Mouse (Mus musculus) gastrocnemius, postnatal 25 days (tissue): ENCODE measurements around the gene Morn3. TPM values are rescaled to one million over a fixed set of nuclear protein-coding genes. Genes with fewer than 3 reads are reported as not detected.
A peak's percentile ranks its signal among the peaks of the same experiment; 100 is the strongest.

Source experiments
- DNase-seq: peaks from one replicate; pipeline ENCODE4 v3.0.0; 2022
- total RNA-seq, 2 experiments: library from RNA; stranded (reverse); gene quantifications; 1 replicate in 1 of 2; 2 replicates in 1 of 2; pipeline ENCODE4 v1.2.3; 2021

The Morn3 gene
- total RNA-seq, 2 experiments from 2014 or later = not detected

DNA sequence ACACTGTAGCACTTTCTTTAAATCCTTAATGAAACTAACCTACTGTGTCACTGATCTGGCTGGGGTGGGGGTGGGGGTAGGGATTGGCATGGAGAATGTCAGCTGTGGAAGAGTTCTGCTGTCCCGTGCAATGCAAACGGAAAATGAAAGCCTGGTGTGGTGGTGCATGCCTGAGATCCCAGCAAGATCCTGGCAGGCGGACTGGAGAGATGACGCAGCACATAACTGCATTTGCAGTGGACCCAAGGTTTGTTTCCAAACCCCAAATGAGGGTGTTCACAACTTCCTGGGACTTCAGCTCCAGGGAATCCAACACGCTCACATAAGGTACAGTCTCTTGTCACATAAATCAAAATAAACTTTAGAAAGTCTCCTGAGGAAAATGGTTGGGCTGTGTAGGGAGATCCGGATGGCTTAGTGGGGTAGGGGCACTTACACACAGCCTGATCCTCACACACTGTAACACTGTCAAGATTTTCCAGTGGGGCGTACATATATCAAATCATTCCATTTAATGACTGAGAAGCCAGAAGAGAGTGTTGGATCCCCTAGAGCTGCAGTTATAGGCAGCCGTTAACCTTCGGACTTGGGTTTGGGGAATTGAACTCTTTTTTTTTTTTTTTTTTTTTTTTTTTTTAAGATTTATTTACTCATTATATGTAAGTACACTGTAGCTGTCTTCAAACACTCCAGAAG lies 14.0 kb upstream of the Morn3 start:
- DNase-seq = peak; percentile 51

DNA sequence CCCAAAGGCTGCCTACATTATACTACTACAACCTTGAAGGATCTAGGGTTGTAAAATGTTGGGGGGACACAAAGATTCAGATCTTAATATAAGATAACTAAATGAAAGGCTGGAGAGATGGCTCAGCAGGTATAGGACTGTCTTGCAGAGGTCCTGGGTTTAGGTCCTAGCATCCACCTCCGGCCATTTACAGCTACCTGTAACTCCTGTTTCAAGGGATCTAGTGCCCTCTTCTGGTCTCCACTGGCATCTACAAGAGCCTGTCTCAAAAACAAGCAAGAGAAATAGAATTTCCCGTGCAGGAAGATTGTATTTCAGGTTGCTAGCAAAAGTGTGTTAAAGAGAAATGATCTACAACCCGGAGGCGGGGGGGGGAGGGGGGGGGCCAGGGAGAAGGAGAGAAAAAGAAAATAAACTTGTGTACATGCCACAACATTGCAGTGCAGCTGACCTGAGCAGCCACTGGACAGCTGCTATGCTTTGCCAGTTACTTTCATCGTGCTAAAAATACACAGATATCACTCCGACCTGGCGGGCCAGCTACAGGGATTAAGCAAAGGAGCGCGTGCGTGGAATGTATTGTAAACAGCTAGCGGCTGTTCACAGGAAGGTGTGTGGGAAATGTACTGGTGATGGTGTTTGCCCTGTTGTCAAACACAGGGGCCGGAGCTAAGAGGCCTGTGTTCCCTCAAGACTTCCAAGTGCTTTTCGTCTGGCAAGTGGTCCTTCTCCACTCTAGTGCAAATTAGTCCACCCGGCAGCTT lies 13.1 kb upstream of the Morn3 start:
- peak; percentile 61 for DNase-seq

DNA sequence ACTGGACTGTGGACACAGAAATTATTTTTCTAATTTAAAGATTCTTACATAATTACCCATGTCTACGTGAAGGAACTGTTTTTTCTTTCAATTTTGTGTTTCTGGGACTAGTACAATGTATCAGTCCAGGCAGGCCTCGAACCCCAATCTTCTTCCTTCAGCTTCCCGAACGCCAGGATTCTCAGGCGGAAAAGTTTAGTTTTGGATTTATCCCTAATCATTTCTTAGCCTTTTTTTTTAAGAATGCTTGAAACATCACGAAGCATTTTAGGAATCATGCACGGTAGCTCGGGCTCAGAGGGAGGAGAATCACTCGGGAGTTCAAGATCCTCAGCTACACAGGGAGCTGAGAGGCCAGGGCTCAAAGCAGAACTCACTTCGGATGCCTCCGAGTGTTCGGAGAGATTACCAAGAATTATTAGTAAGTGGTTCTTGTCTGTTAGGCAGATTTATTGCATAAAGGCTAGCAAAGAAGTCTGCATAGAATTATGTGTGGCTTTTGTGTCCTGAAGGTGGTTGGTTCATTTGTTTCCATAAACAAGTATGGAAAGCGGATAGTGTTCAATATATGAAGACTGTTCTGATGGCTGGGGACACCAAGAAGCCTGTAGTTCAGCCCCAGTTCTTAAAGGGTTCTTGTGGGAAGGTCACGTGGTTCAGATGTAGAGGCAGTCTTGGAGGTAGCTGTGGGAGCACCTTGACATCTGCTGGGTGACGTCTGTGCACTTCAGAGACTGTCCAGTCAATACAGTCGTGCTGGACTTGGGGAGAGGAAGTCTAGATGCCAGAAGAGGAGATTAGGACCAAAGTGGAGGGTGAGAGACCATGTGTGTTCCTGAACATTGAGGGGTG lies 11.7 kb upstream of the Morn3 start:
- no peak for DNase-seq

DNA sequence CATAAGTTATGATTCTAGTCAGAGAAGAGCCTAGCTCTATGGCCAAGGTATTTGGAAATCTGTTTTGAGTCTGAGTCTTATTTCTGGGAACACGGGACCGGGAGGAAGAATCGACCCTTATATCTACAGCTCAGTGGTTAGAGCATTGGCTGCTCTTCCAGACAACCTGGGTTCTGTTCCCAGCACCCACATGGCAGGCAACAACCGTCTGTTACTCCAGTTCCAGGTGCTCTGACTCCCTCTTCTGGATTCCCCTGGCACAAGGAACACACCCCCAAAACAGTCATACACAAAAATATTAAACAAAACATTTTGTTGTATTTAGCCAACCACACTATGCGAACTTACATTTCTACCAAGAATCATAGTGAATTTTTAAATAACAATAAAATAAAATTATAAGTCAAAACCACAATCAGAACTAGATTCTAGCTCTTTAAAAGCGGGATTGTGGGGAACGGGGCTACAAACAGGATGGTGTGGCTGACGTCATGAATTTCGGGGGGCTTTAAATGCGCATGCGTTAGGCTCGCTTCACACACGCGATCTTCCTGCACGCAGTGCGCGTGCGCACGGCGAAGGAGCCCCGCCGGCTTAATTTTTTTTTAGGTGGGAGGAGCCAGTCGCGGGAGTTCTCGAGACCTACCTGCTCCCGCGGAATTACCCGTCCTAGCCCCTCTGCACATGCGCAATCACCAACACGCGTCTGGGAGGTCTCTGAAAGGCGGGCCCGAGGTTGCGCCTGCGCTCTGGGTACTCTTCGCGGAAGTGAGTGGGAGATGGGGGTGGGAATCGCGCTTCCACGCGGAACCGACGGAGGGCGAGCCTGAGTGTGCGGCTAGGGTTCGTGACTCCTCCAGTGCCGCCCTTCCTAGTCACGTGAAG lies 10.8 kb upstream of the Morn3 start:
- peak; percentile 99 for DNase-seq

DNA sequence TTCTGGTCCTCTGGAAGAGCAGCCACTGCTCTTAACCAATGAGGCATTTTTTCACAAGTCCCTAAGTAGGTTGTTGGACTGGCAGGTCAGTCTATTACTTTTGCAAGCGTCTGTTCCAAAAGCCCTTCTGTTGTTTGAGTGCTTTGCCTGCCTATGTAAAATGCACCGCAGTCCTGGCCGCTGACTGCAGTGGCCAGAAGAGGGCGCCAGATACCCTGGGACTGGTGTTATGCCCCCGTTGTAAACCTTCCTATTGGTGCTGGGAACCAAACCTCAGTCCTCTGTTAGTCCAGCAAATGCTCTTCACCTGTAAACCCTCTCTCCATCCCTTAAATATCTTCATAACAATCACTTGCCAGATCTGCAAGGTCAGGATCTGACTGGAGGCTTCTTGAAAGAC lies 4.9 kb upstream of the Morn3 start:
- DNase-seq = no peak

DNA sequence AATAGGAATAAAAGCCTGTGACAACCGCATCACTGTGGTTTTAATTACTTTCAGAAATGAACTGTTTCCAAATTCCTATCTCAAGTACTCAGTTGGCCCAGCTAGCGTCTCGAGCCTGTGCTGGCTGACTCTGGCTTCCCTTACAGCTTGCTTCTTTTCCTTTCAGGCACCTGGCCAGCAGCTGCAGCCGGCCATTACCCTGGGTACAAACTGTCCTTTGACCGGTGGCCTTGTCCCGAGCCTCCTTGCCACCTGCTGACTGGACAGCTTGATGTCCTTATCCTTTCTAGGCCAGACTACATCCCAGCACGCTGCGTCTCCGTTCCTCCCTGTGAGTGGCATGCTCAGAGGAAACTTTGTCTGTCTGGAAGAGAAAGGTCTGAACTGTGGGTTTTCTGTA lies 4.1 kb upstream of the Morn3 start:
- DNase-seq = peak; percentile 84

DNA sequence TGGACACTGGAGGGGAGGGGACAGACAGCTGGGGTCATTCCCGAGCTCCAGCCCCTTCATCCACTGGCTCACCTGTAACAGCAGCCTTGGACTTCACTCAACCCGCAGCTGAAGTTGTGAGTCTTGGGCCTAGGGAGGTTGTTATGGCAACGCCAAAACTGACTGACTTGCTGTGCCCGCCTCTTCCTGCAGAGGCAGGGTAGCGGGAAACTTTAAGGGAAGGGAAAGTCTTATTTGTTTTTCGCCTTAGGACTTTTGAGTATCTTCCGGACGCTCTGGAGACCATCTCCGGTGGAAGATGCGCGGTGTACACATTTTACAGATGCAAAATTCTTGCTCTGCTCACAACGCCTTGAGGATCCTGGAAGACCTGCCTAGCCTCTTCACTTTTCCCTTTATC lies 2.5 kb upstream of the Morn3 start:
- no peak for DNase-seq

DNA sequence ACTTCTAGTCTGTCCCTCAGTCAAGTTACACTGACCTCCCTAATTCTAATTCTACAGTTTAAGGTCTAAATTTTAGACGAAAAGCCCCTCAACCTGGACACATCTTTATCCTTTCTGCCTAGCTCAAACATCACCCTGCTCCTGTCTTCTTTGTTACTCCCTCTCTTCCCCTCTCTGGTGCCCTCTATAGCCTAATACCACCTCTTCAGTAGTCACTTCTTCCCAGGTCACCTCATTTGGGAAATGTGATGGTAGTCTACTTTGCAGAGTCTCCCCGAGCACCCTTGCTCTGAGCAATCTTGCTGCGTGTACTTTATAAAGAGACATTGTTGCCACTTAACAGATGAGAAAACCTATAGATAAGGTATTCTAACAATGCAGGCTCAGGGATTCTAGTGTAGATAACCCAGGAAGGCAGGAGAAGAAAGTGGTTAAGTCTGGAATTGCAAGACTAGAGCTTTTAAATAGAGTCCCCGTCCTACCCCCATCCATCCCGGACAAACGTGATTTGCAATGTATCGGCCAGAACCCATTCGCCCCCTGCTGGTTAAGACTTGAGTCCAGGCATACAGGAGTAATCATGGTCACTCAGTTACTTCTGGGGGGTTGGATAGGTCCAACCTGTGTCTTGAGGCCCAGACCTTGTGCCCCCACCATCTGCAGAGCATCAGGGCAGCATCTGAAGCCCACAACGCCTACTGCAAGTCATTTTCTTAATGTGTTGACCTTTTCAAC lies 1.1 kb downstream of the Morn3 start:
- peak; percentile 51 for DNase-seq

DNA sequence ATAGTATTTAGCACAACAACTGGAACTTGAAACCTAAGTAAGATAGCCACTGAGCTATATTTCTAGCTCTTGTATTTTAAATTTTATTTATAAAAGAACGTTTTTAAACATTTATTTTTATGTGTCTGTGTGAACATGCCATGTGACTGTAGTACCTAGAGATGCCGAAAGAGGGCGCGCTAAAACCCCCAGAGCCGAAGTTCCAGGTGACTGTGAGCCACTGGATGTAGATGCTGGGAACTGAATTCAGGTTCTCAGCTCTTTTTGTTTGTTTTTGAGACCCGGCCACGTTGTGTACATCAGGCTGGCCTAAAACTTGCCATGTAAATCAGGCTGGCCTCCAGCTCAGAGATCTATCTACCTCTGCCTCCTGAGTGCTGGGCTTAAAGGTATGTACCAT lies 3.0 kb downstream of the Morn3 start:
- no peak for DNase-seq

DNA sequence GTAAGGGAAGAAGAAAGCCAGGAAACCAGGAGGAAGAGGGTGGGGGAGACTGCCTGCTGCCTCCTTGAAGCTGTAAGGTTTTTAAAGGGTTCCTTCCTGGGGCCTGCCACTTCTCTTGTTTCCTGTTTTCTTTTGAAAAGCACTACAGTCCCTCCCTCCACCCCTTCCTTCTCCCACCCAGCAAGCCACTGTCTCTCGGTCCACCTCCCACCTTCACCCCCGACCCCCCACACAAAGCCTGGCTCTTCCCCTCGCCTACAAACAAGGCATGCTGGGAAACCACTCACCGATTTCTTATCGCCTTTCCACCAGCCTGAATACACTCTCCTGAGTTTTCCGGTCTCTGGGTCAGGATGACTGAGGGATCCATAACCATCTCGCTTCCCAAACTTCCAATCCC lies 6.0 kb downstream of the Morn3 start:
- no peak for DNase-seq

DNA sequence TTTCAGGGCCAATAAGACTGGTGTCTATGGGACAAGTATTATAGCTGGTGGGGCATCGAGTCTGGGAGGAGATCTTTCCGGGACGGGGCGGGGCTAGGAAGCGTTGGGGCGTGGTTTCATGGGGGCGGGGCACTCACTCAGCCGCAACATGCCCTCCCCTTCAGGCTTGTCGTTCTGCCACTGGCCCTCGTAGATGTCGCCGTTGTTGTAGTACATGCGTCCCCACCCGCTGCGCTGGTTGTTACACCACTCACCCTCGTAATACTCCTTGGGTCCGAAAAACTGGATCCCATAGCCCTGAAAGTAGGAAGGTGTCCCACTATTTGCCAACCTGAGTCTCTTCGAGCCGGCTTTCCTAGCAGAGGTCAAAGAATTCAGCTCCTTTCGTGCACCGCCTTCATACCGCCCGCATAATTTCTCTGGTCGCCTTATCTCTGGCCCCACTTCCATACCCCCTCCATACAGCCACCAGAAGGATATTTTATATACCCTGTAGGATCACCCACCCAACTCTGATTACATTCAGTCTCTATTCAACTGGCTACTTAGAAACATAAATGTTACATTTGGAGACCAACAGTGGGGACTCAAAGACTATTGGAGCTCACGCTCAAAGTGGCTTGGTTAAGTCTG lies 7.6 kb downstream of the Morn3 start:
- DNase-seq = peak; percentile 83

DNA sequence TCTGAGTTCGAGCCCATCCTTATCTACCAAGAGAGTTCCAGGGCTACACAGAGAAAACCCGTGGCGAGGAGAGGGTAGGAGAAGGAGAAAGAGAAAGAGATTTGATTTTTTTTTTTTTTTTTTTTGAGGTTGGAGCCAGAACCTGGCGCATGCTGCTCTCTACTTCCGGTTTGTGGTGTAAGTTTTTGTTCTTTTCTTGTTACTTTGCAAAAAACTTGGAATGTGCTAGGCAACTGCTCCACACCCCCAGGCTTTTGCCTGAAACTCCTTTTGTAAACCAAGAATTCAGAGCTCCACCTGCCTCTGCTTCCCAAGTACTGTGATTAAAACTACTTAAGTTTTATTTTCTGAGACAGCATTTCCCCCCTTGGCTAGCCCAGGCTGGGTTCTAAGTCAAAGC lies 8.7 kb downstream of the Morn3 start:
- no peak for DNase-seq

DNA sequence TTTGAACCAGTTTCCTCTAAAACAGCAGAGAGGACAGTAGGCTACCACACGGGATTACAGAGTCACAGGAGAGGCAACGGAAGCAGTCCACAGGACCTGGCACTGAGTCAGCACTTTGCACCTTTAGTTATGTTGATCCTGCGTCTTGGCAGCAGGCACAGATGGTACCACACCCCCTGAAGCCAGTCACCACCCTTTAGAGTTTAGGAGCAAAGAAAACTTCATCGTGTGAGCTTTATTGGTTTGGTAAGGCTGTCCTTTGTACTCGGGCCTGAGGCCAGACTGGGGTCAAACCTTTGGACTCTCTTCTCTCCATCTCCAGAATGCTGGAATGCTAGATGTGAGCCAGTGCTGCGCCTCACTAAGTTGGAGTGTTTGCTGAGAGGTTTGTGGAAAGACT lies 11.3 kb downstream of the Morn3 start:
- no peak for DNase-seq

DNA sequence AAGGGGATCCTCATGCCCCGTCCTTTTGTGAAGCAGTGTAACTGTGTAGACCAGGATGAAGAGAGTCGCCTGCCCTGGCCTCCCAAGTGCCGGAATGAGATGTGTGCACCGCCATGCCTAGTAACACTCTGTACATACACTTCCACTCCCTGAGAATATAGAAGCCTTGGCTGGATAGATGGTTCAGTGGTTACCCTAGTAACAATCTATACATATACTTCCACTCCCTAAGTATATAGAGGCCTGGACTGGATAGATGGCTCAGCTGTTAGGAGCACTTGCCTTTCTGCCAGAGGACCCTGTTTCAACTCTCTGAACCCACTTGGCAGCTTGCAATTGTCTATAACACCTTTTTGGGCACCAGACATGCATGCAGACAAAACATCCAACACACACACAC lies 11.7 kb downstream of the Morn3 start:
- no peak for DNase-seq

DNA sequence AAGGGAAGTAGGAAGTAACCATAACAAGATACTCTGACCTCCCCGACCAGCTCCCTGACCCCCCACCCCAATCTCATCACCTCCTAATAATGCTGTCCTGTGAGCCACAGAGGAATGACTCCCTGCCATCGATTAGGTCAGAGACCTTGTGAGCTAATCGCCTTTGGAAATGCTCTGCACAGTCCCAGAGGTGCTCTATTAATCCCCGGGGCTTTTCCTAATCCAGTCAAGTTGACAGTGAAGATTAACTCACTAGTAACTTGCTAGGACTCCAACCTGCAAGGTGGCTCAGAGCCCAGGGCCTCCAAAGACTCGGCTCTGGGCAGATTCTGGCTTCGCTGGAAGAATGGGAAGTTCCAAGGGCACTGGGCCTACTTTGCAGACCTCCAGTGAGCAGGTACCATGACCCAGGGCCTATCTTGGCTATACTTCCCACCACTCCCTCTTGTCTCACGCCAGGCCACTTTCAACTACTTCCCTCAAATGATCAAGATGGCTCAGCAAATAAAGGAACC lies 13.1 kb downstream of the Morn3 start:
- DNase-seq = no peak

DNA sequence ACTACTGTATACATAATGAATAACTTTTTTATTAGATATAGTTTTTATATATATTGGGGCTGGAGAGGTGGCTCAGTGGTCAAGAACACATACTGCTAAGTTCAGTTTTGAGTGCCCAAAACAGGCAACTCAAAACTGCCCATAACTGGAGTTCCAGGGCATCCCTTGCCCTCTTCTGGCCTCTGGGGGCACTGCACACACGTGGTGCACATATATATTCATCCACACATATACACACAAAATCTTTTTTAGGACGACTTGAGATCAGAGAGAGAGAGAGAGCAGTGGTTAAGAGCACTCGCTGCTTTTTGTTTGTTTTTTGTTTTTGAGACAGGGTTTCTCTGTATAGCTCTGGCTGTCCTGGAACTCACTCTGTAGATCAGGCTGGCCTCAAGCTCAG lies 15.5 kb downstream of the Morn3 start:
- no peak for DNase-seq

DNA sequence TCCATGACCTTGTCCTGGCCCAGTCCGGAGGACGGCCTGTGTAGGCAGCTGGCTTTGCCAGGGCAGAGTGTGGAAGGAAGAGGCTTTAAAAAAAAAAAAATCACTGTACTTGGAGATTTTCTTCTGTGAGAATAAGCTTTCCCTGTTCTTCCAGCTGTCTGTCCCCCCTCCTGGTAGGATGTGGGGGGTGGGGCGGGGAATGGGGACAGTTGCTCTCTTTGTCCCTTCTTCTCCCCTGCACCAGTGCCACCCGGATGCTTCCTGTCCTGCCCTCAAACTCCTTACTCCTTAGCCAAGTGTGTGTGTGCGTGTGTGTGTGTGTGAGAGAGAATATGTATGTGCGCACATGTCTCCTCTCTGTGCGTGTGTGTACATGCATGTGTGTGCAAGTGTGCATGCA lies 17.1 kb downstream of the Morn3 start:
- no peak for DNase-seq

DNA sequence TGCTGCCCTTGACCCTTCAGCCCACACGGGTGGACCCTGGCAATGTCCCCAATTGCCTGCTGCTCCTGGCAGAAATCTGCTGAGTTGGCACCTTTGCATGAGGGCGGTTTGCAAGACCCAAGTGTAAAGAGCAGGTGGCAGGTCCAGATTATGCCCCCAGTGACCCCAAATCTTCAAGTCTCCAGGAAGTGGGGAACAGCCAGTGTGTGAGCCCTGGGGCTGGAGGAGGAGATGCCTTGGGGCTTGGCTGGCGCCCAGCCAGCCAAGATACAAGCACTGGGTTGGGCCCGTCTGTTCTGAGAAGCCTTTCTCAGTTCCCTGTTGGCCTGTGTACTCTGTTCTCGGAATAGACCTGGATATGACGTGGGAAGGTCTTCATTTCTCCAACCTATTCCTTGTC lies 19.4 kb downstream of the Morn3 start:
- no peak for DNase-seq

DNA sequence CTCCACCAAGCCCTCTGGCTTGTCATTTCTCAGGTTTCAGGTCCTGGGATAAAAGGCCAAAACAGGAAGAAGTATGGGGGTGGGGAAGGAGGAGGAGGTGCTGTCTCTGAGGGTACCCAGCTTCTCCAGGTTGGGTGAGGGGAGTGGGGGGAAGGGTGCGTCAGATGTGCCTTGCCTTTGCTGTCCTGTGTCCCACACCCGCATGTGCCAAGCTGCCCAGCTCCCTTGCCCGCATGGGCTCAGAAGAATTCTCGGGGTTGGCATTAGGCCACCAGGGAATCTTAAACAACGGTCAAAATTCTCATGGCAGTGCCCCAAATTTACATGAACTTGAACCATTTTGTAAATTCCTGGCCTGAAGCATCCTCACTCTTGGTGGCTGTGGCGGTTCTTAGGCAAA lies 20.4 kb downstream of the Morn3 start:
- DNase-seq = no peak

DNA sequence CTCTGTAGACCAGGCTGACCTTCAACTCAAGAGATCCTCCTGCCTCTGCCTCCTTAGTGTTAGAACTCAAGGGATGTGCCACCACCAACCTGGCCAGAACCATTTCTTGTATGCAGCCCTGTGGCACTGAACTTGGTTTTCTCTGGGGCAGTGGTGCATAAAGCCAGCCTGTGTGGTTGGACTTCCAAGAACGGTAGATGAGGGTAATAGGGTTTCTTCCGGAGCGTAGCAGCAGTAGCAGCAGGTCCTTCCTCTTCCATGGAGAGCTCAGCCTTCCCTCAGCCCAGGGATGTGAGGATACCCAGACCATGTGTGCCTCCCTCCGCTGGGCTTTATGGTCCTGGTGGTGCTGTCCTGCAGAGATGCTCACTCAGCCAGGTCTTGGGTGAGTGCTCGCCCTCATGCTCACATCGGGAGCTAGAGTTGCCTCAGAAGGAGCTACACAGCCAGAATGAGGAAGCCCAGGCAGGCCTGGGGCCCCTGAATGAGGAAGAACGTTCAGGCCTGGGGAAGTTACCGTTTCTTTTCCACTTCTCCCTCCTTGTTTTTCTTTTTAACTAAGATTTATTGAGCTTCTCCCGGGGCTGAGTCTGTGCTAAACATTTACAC lies 21.7 kb downstream of the Morn3 start:
- no peak for DNase-seq
